Mouse (Mus musculus) MEL (cell line): ENCODE measurements around the gene Ccdc57. TPM values are rescaled to one million over a fixed set of nuclear protein-coding genes. Genes with fewer than 3 reads are reported as not detected.

Experiments used
- DNase-seq: peaks from one replicate; pipeline ENCODE4 v3.0.0; 2011; ENCODE audit warnings: low read depth, low spot score
- H3K27ac ChIP-seq: 2 replicates; pipeline ENCODE4 v1.5.1; 2012; ENCODE audit warnings: low read depth, mild to moderate bottlenecking, control low read depth, low read length, moderate library complexity; ENCODE audit not compliant: control insufficient read depth
- H3K27me3 ChIP-seq, 2 experiments: fragments of 150-350 bp in 1 of 2; sonication (generic) in 1 of 2; 2 replicates each; pipeline ENCODE4 v1.6.1; 2012; ENCODE audit warnings: low read length in 2 of 2, mild to moderate bottlenecking in 2 of 2, improper control_type of control experiment in 1 of 2, moderate library complexity in 1 of 2; ENCODE audit not compliant: insufficient read depth in 2 of 2, control insufficient read depth in 1 of 2
- H3K36me3 ChIP-seq, 2 experiments: 2 replicates each; pipeline ENCODE4 v1.6.1; 2012 to 2014; ENCODE audit warnings: low read length in 2 of 2, improper control_type of control experiment in 1 of 2, inconsistent platforms in 1 of 2, mild to moderate bottlenecking in 1 of 2; ENCODE audit not compliant: insufficient read depth in 2 of 2, control insufficient read depth in 1 of 2
- H3K4me1 ChIP-seq, 2 experiments: fragments of 150-350 bp in 1 of 2; sonication (generic) in 1 of 2; 2 replicates each; pipeline ENCODE4 v1.6.1; 2012; ENCODE audit warnings: low read length in 2 of 2, improper control_type of control experiment in 1 of 2, mild to moderate bottlenecking in 1 of 2; ENCODE audit not compliant: insufficient read depth in 2 of 2, control insufficient read depth in 1 of 2
- H3K4me3 ChIP-seq, 2 experiments: fragments of 150-350 bp in 1 of 2; sonication (generic) in 1 of 2; 2 replicates each; pipeline ENCODE4 v1.5.1; 2012; ENCODE audit warnings: low read depth in 2 of 2, low read length in 2 of 2, mild to moderate bottlenecking in 2 of 2, moderate library complexity in 2 of 2, control low read depth in 1 of 2, improper control_type of control experiment in 1 of 2; ENCODE audit not compliant: control insufficient read depth in 1 of 2, insufficient read depth in 1 of 2
- H3K79me2 ChIP-seq: 2 replicates; pipeline ENCODE4 v1.6.1; 2012; ENCODE audit warnings: mild to moderate bottlenecking, low read length, moderate library complexity; ENCODE audit not compliant: control insufficient read depth, poor library complexity, insufficient read depth
- H3K9ac ChIP-seq: 2 replicates; pipeline ENCODE4 v1.6.1; 2012; ENCODE audit warnings: low read depth, mild to moderate bottlenecking, control low read depth, low read length, moderate library complexity; ENCODE audit not compliant: control insufficient read depth, poor library complexity, severe bottlenecking
- H3K9me3 ChIP-seq: fragments of 150-350 bp; sonication (generic); replicated peaks from 2 replicates; pipeline ENCODE4 v1.6.1; 2012; ENCODE audit warnings: mild to moderate bottlenecking, low read length, improper control_type of control experiment, moderate library complexity; ENCODE audit not compliant: insufficient read depth
- CHD1 ChIP-seq: IDR thresholded peaks from 2 replicates; pipeline ENCODE4 v1.6.1; 2012; ENCODE audit warnings: low read depth, mild to moderate bottlenecking, inconsistent platforms, low read length, improper control_type of control experiment
- CHD2 ChIP-seq: IDR thresholded peaks from 2 replicates; pipeline ENCODE4 v1.6.1; 2011; ENCODE audit warnings: low read length, improper control_type of control experiment
- CTCF ChIP-seq, 3 experiments: IDR thresholded peaks in 2 of 3; conservative IDR thresholded peaks in 1 of 3; 2 replicates each; pipeline ENCODE4 v1.5.1; 2011 to 2012; ENCODE audit warnings: low read length in 3 of 3, low read depth in 2 of 3, mild to moderate bottlenecking in 2 of 3, improper control_type of control experiment in 1 of 3, inconsistent platforms in 1 of 3, mixed read lengths in 1 of 3, moderate library complexity in 1 of 3; ENCODE audit not compliant: control insufficient read depth in 1 of 3, insufficient read depth in 1 of 3, poor library complexity in 1 of 3, severe bottlenecking in 1 of 3
- EP300 ChIP-seq, 2 experiments: IDR thresholded peaks; 2 replicates each; pipeline ENCODE4 v1.6.1; 2011; ENCODE audit warnings: improper control_type of control experiment in 2 of 2, low read length in 2 of 2, low read depth in 1 of 2, mild to moderate bottlenecking in 1 of 2
- GABPA ChIP-seq: IDR thresholded peaks from 2 replicates; pipeline ENCODE4 v1.6.1; 2012; ENCODE audit warnings: low read depth, mild to moderate bottlenecking, inconsistent platforms, low read length, improper control_type of control experiment, moderate library complexity
- GATA1 ChIP-seq: IDR thresholded peaks from 2 replicates; pipeline ENCODE4 v1.6.1; 2011; ENCODE audit warnings: low read depth, low read length, improper control_type of control experiment
- JUND ChIP-seq: IDR thresholded peaks from 2 replicates; pipeline ENCODE4 v1.6.1; 2011; ENCODE audit warnings: low read depth, mild to moderate bottlenecking, improper control_type of control experiment, low read length
- KAT2A ChIP-seq: conservative IDR thresholded peaks from 2 replicates; pipeline ENCODE4 v1.6.1; 2012; ENCODE audit warnings: low read depth, low read length, improper control_type of control experiment, inconsistent platforms
- MAFK ChIP-seq: IDR thresholded peaks from 2 replicates; pipeline ENCODE4 v1.6.1; 2011; ENCODE audit warnings: low read depth, mild to moderate bottlenecking, low read length, improper control_type of control experiment, borderline replicate concordance
- MAX ChIP-seq: IDR thresholded peaks from 2 replicates; pipeline ENCODE4 v1.6.1; 2011; ENCODE audit warnings: low read length, improper control_type of control experiment
- MXI1 ChIP-seq: IDR thresholded peaks from 2 replicates; pipeline ENCODE4 v1.6.1; 2011; ENCODE audit warnings: mild to moderate bottlenecking, low read depth, low read length, improper control_type of control experiment
- MYB ChIP-seq: IDR thresholded peaks from 2 replicates; pipeline ENCODE4 v1.6.1; 2011; ENCODE audit warnings: mild to moderate bottlenecking, low read depth, low read length, improper control_type of control experiment
- MYC ChIP-seq: IDR thresholded peaks from 2 replicates; pipeline ENCODE4 v1.6.1; 2011; ENCODE audit warnings: low read depth, mild to moderate bottlenecking, low read length, improper control_type of control experiment, moderate library complexity
- NRF1 ChIP-seq: IDR thresholded peaks from 2 replicates; pipeline ENCODE4 v1.6.1; 2014; ENCODE audit warnings: low read depth, mild to moderate bottlenecking, inconsistent platforms, low read length, improper control_type of control experiment, moderate library complexity; ENCODE audit not compliant: poor library complexity, insufficient read depth, severe bottlenecking
- POLR2AphosphoS2 ChIP-seq: IDR thresholded peaks from 2 replicates; pipeline ENCODE4 v1.6.1; 2011; ENCODE audit warnings: low read length, improper control_type of control experiment
- POLR2AphosphoS5 ChIP-seq: IDR thresholded peaks from 2 replicates; pipeline ENCODE4 v1.6.1; 2012; ENCODE audit warnings: low read depth, borderline replicate concordance, mild to moderate bottlenecking, inconsistent platforms, low read length, moderate library complexity, mixed read lengths
- RAD21 ChIP-seq: IDR thresholded peaks from 2 replicates; pipeline ENCODE4 v1.6.1; 2011; ENCODE audit warnings: mild to moderate bottlenecking, low read depth, low read length, improper control_type of control experiment
- RCOR1 ChIP-seq: IDR thresholded peaks from 2 replicates; pipeline ENCODE4 v1.6.1; 2012; ENCODE audit warnings: low read depth, mild to moderate bottlenecking, inconsistent platforms, low read length, improper control_type of control experiment
- SMC3 ChIP-seq: IDR thresholded peaks from 2 replicates; pipeline ENCODE4 v1.6.1; 2011; ENCODE audit warnings: low read depth, low read length, improper control_type of control experiment
- TBP ChIP-seq: IDR thresholded peaks from 2 replicates; pipeline ENCODE4 v1.8.0; 2011; ENCODE audit warnings: low read depth, low read length, improper control_type of control experiment
- TCF12 ChIP-seq: IDR thresholded peaks from 2 replicates; pipeline ENCODE4 v1.6.1; 2014; ENCODE audit warnings: low read depth, mild to moderate bottlenecking, inconsistent platforms, low read length, improper control_type of control experiment, moderate library complexity
- UBTF ChIP-seq: IDR thresholded peaks from 2 replicates; pipeline ENCODE4 v1.6.1; 2012; ENCODE audit warnings: low read depth, mild to moderate bottlenecking, inconsistent platforms, low read length, improper control_type of control experiment, moderate library complexity, borderline replicate concordance; ENCODE audit not compliant: insufficient read depth
- USF1 ChIP-seq: IDR thresholded peaks from 2 replicates; pipeline ENCODE4 v1.6.1; 2014; ENCODE audit warnings: low read depth, mild to moderate bottlenecking, inconsistent platforms, low read length, improper control_type of control experiment, moderate library complexity
- USF2 ChIP-seq, 2 experiments: IDR thresholded peaks; 2 replicates each; pipeline ENCODE4 v1.6.1; 2011 to 2012; ENCODE audit warnings: improper control_type of control experiment in 2 of 2, low read length in 2 of 2, borderline replicate concordance in 1 of 2, inconsistent platforms in 1 of 2, low read depth in 1 of 2, mild to moderate bottlenecking in 1 of 2; ENCODE audit not compliant: insufficient read depth in 1 of 2
- ZKSCAN1 ChIP-seq: IDR thresholded peaks from 2 replicates; pipeline ENCODE4 v1.6.1; 2012; ENCODE audit warnings: low read depth, mild to moderate bottlenecking, inconsistent platforms, low read length, improper control_type of control experiment, moderate library complexity
- ZMIZ1 ChIP-seq: IDR thresholded peaks from 2 replicates; pipeline ENCODE4 v1.6.1; 2012; ENCODE audit warnings: low read depth, mild to moderate bottlenecking, inconsistent platforms, low read length, improper control_type of control experiment, moderate library complexity
- polyA plus RNA-seq, 2 experiments: library from polyadenylated mRNA; stranded (reverse) in 1 of 2; unstranded in 1 of 2; fragments of >175 nt in 1 of 2; fragments of >200 nt in 1 of 2; gene quantifications; 2 replicates each; pipeline versions ENCODE4 v1.2.1 to v1.2.4; 2012; ENCODE audit warnings: low replicate concordance in 2 of 2, low read depth in 1 of 2; ENCODE audit not compliant: insufficient read length in 2 of 2, insufficient read depth in 1 of 2, missing spikeins in 1 of 2
- total RNA-seq: library from RNA; depleted of rRNA; stranded (reverse); fragments of 300-350 nt; gene quantifications from 2 replicates; pipeline ENCODE4 v1.2.3, GENCODE M21; 2012

Ccdc57 gene
- total and polyA plus RNA-seq, 3 experiments: 5.3 to 7.4 TPM; not detected in 1

GRCm38 (mm10) chr11:120937976-120938375 lies 5.3 kb upstream of the Ccdc57 start:
- Histone ChIP-seq H3K79me2 (no peaks in the 10 kb centered on the region), H3K4me1 (peaks cover 9 to 23% of the 10 kb centered on the region in 2 experiments), H3K27ac (no peak overlapping the region), H3K36me3 (peaks cover 0 to 3% of the 10 kb centered on the region in 2 experiments; a peak in 2 of 4 replicates), H3K9me3 (no peaks in the 10 kb centered on the region), H3K9ac (no peak overlapping the region), H3K27me3 (no peaks in the 10 kb centered on the region), H3K4me3 (no peak overlapping the region)
- no peak for TF ChIP-seq CHD2
- TF ChIP-seq TBP: no peak
- no peak for TF ChIP-seq ZMIZ1
- TF ChIP-seq KAT2A: no peak
- no peak for TF ChIP-seq GATA1
- no peak for TF ChIP-seq UBTF
- no peak for TF ChIP-seq MXI1
- TF ChIP-seq POLR2AphosphoS5: no peak
- TF ChIP-seq CHD1: no peak
- no peak for TF ChIP-seq MYB
- no peak for TF ChIP-seq USF1
- TF ChIP-seq NRF1: no peak
- no peak for TF ChIP-seq RAD21
- DNase-seq: peak; percentile 38

GRCm38 (mm10) chr11:120931479-120931878 lies 1.2 kb downstream of the Ccdc57 start:
- H3K36me3 ChIP-seq: peaks cover 0 to 23% of the 10 kb centered on the region in 2 experiments; a peak in 3 of 4 replicates
- H3K4me1 ChIP-seq: peaks cover 16 to 18% of the 10 kb centered on the region in 2 experiments
- DNase-seq: no peak

More at GRCm38 (mm10) chr11:120931479-120931878, 1.2 kb downstream of the Ccdc57 start:
- Histone ChIP-seq H3K79me2 (peaks cover 9% of the 10 kb centered on the region), H3K27ac (no peak overlapping the region), H3K4me3 (no peak overlapping the region), H3K27me3 (no peaks in the 10 kb centered on the region), H3K9me3 (no peaks in the 10 kb centered on the region), H3K9ac (no peak overlapping the region)
- no peak for TF ChIP-seq SMC3
- TF ChIP-seq MAX: no peak
- no peak for TF ChIP-seq MAFK
- TF ChIP-seq USF2 (IDR thresholded peaks at IDR 0.05; ENCODE audit: borderline replicate concordance in 1 of 2, insufficient read depth in 1 of 2, low read depth in 1 of 2, low read length in 2 of 2): no peak
- no peak for TF ChIP-seq TBP
- TF ChIP-seq GABPA: no peak
- TF ChIP-seq ZKSCAN1: no peak
- TF ChIP-seq RCOR1: no peak
- no peak for TF ChIP-seq RAD21
- TF ChIP-seq POLR2AphosphoS2: no peak
- no peak for TF ChIP-seq POLR2AphosphoS5
- TF ChIP-seq MYC: no peak
- TF ChIP-seq NRF1: no peak
- TF ChIP-seq JUND: no peak
- TF ChIP-seq UBTF: no peak
- no peak for TF ChIP-seq TCF12
- TF ChIP-seq EP300 (IDR thresholded peaks at IDR 0.05; ENCODE audit: low read depth in 1 of 2, low read length in 2 of 2): no peak
- TF ChIP-seq USF1: no peak
- TF ChIP-seq CTCF (IDR thresholded peaks at IDR 0.05 in 2 of 3, conservative IDR thresholded peaks at IDR 0.05 in 1 of 3; ENCODE audit: control insufficient read depth in 1 of 3, insufficient read depth in 1 of 3, low read depth in 2 of 3, low read length in 3 of 3, poor library complexity in 1 of 3, severe bottlenecking in 1 of 3): no peak
- no peak for TF ChIP-seq MYB
